Mouse (Mus musculus): Measurements from ENCODE around the gene Spg11.

GRCm38 (mm10) chr2:122157561-122157960, 39.4 kb upstream of the Spg11 start:
- TF ChIP-seq CTCF (IDR thresholded peaks at IDR 0.05; ENCODE audit: low read depth, low read length) (no peak), POLR2AphosphoS5 (IDR thresholded peaks at IDR 0.05; ENCODE audit: insufficient replicate concordance, low read depth, low read length) (no peak), GATA1 (IDR thresholded peaks at IDR 0.05; ENCODE audit: borderline replicate concordance, low read length) (no peak), TAL1 (conservative IDR thresholded peaks at IDR 0.05; ENCODE audit: low read depth, low read length) (no peak), GATA2 (IDR thresholded peaks at IDR 0.05; ENCODE audit: borderline replicate concordance, low read depth, low read length) (no peak)
